Mouse (Mus musculus) large intestine, adult 2 months (tissue): ENCODE results near the gene Mitd1. TPM values are rescaled to one million over a fixed set of nuclear protein-coding genes. Genes with fewer than 3 reads are reported as not detected.
A peak's percentile ranks its signal among the peaks of the same experiment; 100 is the strongest.

Source experiments
- DNase-seq: peaks from one replicate; pipeline ENCODE4 v3.0.0-alpha.2; 2012; ENCODE audit warnings: low read depth, low spot score
- WGBS: fragments of 180-500 bp; shearing (Covaris S2); methylation state at CpG from one replicate; pipeline ENCODE4 v1.1.7; 2018; 5-methylcytosine and 5-hydroxymethylcytosine counted together
- polyA plus RNA-seq: library from polyadenylated mRNA; depleted of rRNA; stranded (reverse); fragments of >200 nt; gene quantifications from 2 replicates; pipeline ENCODE4 v1.2.3, GENCODE M21; 2012; rRNA removed

Mitd1 gene
- polyA plus RNA-seq = 6.7 and 9.1 TPM in 2 replicates

DNA sequence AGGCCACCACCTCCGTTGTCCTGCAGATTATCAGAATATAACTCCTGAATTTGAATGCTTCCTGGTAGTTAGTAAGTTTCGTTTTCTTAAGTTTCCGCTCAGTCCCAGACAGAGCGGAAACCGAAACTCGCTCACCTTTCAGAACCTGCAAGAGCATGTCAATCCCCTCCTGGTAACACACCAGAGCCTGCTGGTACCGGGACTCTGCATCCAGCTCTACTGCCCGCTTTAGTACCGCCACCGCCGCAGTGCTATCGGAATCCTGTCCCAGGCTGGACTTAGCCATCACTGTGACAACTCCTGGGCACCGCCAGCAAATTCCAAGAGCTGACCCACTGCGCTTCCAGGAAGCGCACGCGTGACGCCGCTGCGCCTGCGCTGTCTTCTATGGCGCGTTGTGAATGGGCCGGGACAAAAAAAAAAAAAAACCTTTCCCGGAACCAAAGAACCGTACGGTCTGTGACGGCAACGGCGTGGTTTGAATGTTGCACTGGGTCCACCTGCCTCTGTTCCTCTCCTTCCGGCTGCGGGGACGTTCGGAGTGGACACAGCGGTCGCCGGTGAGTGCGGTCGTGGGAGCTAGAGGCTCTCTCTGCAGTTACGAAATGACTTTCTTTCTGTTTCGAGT, at the start of gene Mitd1, which contains the start of gene Mrpl30:
Gene Mitd1 (minus strand): TSS at position 387 of the 628 bp plus-strand sequence.
Gene Mrpl30 (plus strand): TSS at position 453 of the 628 bp plus-strand sequence.
- under 1% methylated on average over 41 of the region's 41 CpGs for WGBS
- peak; percentile 85 for DNase-seq

GRCm38 (mm10) chr1:37931806-37932205, 41.6 kb upstream of the Mitd1 start:
- 6% methylated on average over 3 of the region's 3 CpGs for WGBS
- peak; percentile 35 for DNase-seq

GRCm38 (mm10) chr1:37925971-37926370, 35.8 kb upstream of the Mitd1 start:
- no peak for DNase-seq
- 66% methylated on average over 8 of the region's 8 CpGs for WGBS

- 50% methylated on average over 8 of the region's 8 CpGs for WGBS
- DNase-seq = no peak
These were observed 32.3 kb upstream of the Mitd1 start for GRCm38 (mm10) chr1:37922536-37922935.

DNA sequence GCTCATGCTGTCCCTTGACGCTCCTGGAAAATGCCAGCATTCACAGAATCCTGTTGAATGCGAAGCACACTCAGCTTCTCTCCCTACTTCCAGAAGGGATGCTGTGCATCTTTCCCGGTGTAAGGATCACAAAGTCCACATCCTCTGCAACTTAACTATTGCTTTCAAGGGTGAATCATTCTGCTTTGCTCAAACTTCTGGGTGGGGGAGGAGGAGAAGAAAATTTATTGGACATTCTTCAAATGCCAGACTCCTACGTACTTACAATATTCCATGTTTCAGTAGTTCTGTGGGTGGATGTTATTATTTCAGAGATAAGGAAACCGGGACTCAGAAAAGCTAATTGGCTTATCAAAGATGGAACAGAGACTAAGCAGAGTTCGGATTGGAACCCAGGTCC, 27.9 kb upstream of the Mitd1 start:
- WGBS = 44% methylated on average over 6 of the region's 6 CpGs
- no peak for DNase-seq

- 48% methylated on average over 13 of the region's 13 CpGs for WGBS
These were observed 27.5 kb upstream of the Mitd1 start for GRCm38 (mm10) chr1:37917666-37918065.

DNA sequence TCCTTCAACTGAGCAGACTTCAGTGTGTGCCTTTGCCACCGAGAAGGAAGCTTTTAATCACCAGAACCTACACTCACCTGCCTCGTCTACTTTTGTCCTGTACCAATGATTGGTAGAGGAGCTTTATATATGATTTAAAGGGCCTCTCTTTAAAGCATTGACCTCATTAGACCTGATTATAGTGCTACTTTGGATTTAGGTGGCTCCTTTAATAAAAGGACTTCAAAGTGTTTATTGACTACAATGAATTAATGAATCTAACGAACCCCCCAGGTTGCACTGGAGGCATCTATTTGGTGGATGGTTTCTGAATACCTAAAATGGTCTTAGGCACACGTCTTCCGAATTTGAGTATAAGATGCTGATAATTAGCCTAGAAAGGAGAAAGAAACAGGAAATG, 26.2 kb upstream of the Mitd1 start, which contains the start of gene Lyg2:
Gene Lyg2 (minus strand): TSS at position 101 of the 400 bp plus-strand sequence.
- WGBS = 74% methylated on average over 5 of the region's 5 CpGs
- DNase-seq = no peak

More at GRCm38 (mm10) chr1:37917666-37918065, 27.5 kb upstream of the Mitd1 start:
- DNase-seq = no peak

DNA sequence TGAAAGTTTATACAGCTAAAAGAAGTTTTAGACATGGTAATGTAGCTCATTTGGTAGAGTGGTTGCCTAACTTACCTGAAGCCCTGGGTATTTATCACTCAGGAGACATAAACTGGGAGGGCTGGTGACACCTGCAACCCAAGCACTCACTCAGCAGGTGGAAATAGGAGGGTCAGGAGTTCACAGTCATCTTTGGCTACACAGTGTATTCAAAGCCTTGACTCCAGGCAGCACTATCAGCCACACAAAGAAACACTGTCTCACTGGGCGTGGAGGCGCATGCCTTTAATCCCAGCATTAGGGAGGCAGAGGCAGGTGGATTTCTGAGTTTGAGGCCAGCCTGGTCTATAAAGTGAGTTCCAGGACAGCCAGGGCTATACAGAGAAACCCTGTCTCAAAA, 22.5 kb upstream of the Mitd1 start:
- DNase-seq = no peak
- WGBS = 67% methylated on average over 2 of the region's 2 CpGs

- 26% methylated on average over 6 of the region's 6 CpGs for WGBS
These were observed 13.0 kb upstream of the Mitd1 start for GRCm38 (mm10) chr1:37903178-37903577.

DNA sequence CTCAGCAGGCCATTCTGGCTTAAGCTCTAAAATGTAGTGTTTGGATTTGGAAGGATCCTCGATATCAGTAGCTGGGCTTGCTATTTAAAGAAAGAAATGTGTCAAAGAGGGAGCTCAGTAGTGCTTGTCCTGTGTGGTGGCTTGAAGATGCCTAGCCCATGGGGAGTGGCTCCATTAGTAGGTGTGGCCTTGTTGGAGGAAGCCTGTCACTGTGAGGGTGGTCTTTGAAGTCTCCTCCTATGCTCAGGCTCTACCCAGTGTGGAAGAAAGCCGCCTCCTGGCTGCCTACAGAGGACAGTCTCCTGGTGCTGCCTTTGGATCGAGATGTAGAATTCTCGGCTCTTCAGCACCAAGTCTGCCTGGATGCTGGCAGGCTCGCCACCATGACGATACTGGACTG, 10.1 kb upstream of the Mitd1 start:
- DNase-seq = no peak
- WGBS = 62% methylated on average over 6 of the region's 6 CpGs

More at GRCm38 (mm10) chr1:37903178-37903577, 13.0 kb upstream of the Mitd1 start:
- DNase-seq = no peak

DNA sequence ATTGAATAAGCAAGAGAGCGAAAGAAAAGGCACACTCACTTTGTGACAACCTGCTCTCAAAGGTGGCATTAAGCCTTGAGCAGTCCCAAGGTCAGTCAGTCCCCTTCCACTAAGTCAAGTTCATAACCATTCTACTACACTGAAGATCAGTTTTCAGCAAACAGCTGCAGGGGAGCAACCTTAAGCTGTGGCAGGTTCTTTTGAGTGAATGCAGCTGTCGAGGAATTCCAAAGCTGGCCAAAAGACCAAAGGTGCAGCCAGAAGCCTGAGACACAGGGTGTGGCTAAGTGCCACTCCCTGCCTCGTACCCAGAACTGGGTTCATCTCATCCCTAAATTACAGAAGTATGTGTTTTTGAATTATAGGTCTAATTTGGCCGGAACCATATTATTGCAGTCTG, 9.6 kb upstream of the Mitd1 start:
- no peak for DNase-seq
- 35% methylated on average over 4 of the region's 4 CpGs for WGBS

DNA sequence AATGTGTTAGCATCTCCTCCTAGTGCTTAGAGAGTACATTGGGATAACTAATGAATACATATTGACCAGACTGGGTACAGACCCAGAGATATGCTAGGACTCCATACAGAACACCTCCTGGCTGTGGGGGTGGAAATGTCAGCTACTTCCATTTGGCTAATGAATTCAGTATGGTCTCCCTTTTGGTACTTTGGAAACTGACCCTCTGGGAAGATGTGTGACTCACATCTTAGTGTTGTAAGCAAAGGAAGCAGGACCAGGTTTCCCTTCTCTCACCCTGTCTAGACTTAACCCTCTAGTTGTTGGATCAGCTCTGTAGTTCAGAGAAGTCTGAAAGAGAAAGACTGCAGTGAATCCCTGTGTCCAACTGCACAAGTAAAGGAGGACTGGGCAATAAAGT, 4.4 kb upstream of the Mitd1 start:
- DNase-seq = no peak

- WGBS = 31% methylated on average over 3 of the region's 3 CpGs
These were observed 1.2 kb upstream of the Mitd1 start for GRCm38 (mm10) chr1:37891400-37891799.

DNA sequence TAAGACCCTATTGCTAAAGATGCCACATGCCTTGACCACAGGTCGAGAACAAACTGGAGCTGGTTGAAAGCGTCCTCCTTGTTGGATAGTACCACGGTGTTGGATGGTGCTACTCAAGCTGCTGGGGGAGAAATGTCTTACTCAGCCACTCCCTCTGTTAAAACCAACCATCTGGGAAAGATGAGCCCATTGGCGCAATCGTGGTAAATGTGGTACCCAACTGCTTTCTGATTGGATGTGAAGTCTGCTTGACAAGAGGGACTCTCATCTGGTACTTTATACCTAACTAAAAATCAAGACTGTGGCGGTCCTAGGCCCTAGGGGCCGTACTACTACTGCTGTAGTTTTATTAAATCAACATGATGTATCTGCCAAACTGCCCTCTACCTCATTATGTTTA, 1.0 kb downstream of the Mitd1 start:
- WGBS = 79% methylated on average over 7 of the region's 7 CpGs
- no peak for DNase-seq

More at GRCm38 (mm10) chr1:37891400-37891799, 1.2 kb upstream of the Mitd1 start:
- no peak for DNase-seq

DNA sequence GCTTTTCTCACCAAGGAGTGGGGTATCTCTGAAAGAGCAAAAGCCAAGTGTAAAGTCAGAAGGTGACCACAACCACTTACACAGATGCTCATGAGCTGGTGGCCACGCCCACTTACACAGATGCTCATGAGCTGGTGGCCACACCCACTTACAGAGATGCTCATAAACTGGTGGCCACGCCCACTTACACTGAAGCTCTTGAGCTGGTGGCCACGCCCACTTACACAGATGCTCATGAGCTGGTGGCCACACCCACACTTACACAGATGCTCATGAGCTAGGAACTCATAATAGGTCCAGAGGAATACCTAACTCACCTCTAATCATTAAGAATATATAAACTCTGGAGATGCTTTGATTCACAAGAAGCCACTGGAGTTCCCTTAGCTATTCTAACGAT, 5.8 kb downstream of the Mitd1 start:
- 68% methylated on average over 4 of the region's 4 CpGs for WGBS
- DNase-seq = no peak

DNA sequence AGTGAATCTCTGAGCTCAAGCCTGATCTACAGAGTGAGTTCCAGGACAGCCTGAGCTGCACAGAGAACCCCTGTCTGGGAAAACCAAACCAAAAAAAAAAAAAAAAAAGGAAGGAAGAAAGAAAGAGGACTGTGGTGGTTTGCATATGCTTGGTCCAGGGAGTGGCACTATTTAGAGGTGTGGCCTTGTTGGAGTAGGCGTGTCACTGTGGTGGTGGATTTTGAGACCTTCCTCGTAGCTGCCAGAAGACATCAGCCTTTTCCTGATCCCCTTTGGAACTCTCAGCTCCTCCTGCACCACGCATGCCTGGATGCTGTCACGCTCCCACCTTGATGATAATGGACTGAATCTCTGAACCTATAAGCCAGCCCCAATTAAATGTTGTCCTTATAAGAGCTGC, 6.8 kb downstream of the Mitd1 start:
- no peak for DNase-seq
- WGBS = 67% methylated on average over 4 of the region's 4 CpGs

GRCm38 (mm10) chr1:37877736-37878460, 12.3 kb downstream of the Mitd1 start:
- WGBS = 93% methylated on average over 13 of the region's 13 CpGs
- DNase-seq = no peak

DNA sequence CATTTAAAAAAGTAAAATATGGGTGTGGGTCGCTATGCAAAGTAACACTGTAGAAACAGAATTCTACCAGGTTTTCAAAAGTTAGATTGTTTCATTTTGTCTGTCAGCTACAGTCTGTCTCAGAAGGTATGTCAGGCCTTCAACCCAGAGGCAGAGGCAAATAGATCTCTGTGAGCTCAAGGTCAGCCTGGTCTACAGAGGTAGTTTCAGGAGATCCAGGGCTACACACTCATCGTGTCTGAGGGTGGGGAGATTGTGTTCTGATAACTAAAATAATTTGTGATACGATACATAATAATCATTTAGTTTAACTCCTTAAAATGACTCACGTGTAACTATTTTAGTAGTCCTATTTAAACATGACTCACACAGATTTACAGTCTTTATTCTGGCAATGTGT, 17.1 kb downstream of the Mitd1 start:
- DNase-seq = no peak
- WGBS = 44% methylated on average over 4 of the region's 4 CpGs

GRCm38 (mm10) chr1:37872131-37873067, 17.8 kb downstream of the Mitd1 start:
- 2% methylated on average over 33 of the region's 33 CpGs for WGBS
- no peak for DNase-seq

- 9% methylated on average over 7 of the region's 7 CpGs for WGBS
- DNase-seq = no peak
These were observed 18.5 kb downstream of the Mitd1 start, which contains the start of gene Lipt1 for GRCm38 (mm10) chr1:37871704-37872103. Lipt1 (plus strand) TSS chr1:37871738.
